Mouse (Mus musculus) limb, embryonic 13.5 days (tissue): ENCODE measurements around the gene Tmem269. TPM values are rescaled to one million over a fixed set of nuclear protein-coding genes. Genes with fewer than 3 reads are reported as not detected.

Experiments used
- ATAC-seq: fragments of 200-750 bp; cut with Nextera tagmentation; 2 replicates; pipeline ENCODE4 v1.8.0; 2017; ENCODE audit warnings: low read depth, moderate number of reproducible peaks, moderate TSS enrichment; ENCODE audit not compliant: low FRiP score
- H3K27ac ChIP-seq: fragments of 300-500 bp; sonication (generic); 2 replicates; pipeline ENCODE4 v1.5.1; 2015; ENCODE audit warnings: inconsistent platforms, mild to moderate bottlenecking, moderate library complexity
- H3K27me3 ChIP-seq: fragments of 300-500 bp; sonication (generic); 2 replicates; pipeline ENCODE4 v1.6.1; 2015; ENCODE audit warnings: mild to moderate bottlenecking, inconsistent platforms
- H3K36me3 ChIP-seq: fragments of 300-500 bp; sonication (generic); 2 replicates; pipeline ENCODE4 v1.6.1; 2015; ENCODE audit warnings: inconsistent platforms, mild to moderate bottlenecking, moderate library complexity
- H3K4me1 ChIP-seq: fragments of 300-500 bp; sonication (generic); 2 replicates; pipeline ENCODE4 v1.6.1; 2015; ENCODE audit warnings: inconsistent platforms
- H3K4me2 ChIP-seq: fragments of 300-500 bp; sonication (generic); replicated peaks from 2 replicates; pipeline ENCODE4 v1.6.1; 2015; ENCODE audit warnings: inconsistent platforms, mild to moderate bottlenecking, moderate library complexity
- H3K4me3 ChIP-seq: fragments of 300-500 bp; sonication (generic); 2 replicates; pipeline ENCODE4 v1.5.1; 2015; ENCODE audit warnings: moderate library complexity, mild to moderate bottlenecking, inconsistent platforms
- H3K9ac ChIP-seq: fragments of 300-500 bp; sonication (generic); 2 replicates; pipeline ENCODE4 v1.6.1; 2015; ENCODE audit warnings: mild to moderate bottlenecking, inconsistent platforms
- H3K9me3 ChIP-seq: fragments of 300-500 bp; sonication (generic); 2 replicates; pipeline ENCODE4 v1.6.1; 2016; ENCODE audit warnings: inconsistent platforms
- WGBS: fragments of 180-500 bp; shearing (Covaris S2); methylation state at CpG from one replicate; pipeline ENCODE4 v1.1.7; 2015; 5-methylcytosine and 5-hydroxymethylcytosine counted together
- polyA plus RNA-seq: library from polyadenylated mRNA; unstranded; fragments of >200 nt; fragmentation: Nextera tagmentation; extraction: Ambion mirVana; gene quantifications from 2 replicates; pipeline ENCODE4 v1.2.1, GENCODE M21; 2015

Gene Tmem269
- 0.11 TPM in 1 of 2 replicates, not detected in the other for polyA plus RNA-seq

DNA sequence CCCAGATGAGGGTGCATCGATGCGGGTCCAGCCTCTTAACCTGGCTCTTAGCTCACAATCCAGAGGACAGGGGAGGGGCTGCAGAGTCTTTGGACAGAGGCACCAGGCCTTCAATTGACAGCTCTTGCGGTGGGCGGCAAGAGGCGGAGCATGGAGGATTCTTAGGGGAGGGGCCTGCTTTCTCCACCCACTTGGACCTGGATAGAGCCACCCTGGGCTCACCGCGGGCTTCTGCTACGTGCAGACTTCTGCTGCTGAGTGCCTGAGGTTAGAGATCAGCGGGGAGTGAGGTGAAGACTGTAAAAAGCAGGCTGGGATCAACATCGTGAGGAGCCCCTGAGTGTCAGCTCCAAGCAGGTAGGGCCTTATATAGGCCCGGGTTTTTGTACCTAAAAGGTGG lies at the start of gene Tmem269:
Gene Tmem269 (minus strand): TSS at position 49 of the 400 bp plus-strand sequence.
- WGBS = 13% methylated on average over 11 of the region's 11 CpGs

DNA sequence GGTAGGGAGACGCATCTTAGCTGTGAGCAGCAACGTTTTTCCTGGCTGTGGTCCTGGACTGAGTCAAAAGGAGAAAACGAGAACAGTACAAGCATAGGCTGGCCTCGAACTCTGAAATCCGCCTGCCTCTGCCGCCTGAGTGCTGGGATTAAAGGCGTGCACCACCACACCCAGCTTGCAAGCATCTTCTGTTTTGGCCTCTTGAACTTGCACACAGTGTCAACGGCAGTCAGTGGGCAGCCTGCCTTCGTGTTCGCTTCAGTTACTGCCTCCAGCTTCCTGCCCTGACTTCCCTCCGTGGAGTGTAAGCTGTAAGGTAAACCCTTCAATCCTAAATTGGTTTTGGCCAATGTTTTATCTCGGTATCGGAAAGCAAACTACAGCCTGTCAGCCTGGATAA lies 48.6 kb upstream of the Tmem269 start:
- no peak overlapping the region for H3K4me2 ChIP-seq
- H3K9ac ChIP-seq = no peak overlapping the region
- peaks cover 29% of the 10 kb centered on the region for H3K36me3 ChIP-seq
- no peak overlapping the region for H3K4me3 ChIP-seq
- H3K27ac ChIP-seq = no peak overlapping the region
- no peaks in the 10 kb centered on the region for H3K27me3 ChIP-seq
- H3K4me1 ChIP-seq = no peaks in the 10 kb centered on the region
- H3K9me3 ChIP-seq = no peaks in the 10 kb centered on the region
- ATAC-seq = no peak
- 82% methylated on average over 13 of the region's 13 CpGs for WGBS

More for the DNA sequence above, at the start of gene Tmem269:
- no peak within 1 kb of the TSS for H3K4me2 ChIP-seq
- no peak within 1 kb of the TSS for H3K4me3 ChIP-seq
- H3K36me3 ChIP-seq = peaks cover 12% of the 10 kb centered on the region
- H3K27me3 ChIP-seq = peaks cover 4% of the 10 kb centered on the region; the same call in 1 of the 2 replicates
- H3K9ac ChIP-seq = no peak within 1 kb of the TSS
- no peak within 1 kb of the TSS for H3K27ac ChIP-seq
- H3K4me1 ChIP-seq = peaks cover 3% of the 10 kb centered on the region; the same call in 1 of the 2 replicates
- 0 out of 2 replicates have a peak, but pooled peaks have one; percentile 15 for ATAC-seq
- no peaks in the 10 kb centered on the region for H3K9me3 ChIP-seq

DNA sequence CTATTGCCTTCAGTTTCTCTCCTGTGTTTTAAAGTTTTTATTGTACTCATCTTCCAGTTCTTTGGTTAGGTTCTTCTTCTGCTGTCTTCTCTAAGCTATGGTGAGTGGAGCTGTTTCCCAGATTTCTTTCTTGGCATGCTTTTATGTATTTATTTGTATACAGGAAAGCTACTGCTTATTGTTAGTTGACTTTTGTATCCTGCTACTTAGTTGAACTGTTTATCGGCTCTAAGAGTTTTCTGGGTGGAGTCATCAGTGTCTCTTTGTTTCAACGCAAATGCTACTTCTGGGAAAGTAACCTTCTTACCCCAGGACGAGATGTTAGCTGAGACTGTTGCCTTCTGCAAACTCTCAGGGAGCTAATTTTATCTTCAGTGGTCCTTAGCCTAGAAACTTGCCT lies 45.4 kb upstream of the Tmem269 start:
- WGBS = 77% methylated on average over 3 of the region's 3 CpGs
- no peak for ATAC-seq
- no peak overlapping the region for H3K9ac ChIP-seq

DNA sequence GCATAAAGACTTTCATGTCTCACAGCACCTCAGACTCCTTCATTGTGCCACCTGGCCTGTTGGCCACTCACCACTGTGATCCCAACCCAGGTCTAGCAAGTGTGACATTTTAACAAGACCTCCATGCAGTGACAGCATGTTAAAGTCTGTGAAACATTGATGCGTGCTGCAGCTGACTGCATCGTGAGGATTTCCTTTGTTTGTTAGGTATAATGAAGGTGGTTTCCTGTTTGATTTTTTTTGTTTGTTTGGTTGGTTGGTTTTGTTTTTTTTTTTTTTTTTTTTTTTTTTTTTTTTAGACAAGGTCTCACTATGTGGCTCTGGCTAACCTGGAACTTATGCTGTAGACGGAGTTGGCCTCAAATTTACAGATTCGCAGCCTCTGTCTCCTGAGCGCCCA lies 44.5 kb upstream of the Tmem269 start:
- no peak for ATAC-seq
- no peaks in the 10 kb centered on the region for H3K4me1 ChIP-seq
- WGBS = 83% methylated on average over 5 of the region's 5 CpGs

More for the DNA sequence above, 45.4 kb upstream of the Tmem269 start:
- Histone ChIP-seq H3K9me3 (no peaks in the 10 kb centered on the region), H3K27me3 (no peaks in the 10 kb centered on the region), H3K27ac (no peak overlapping the region), H3K36me3 (0 out of 2 replicates have a peak, but pooled peaks cover 4% of the 10 kb centered on the region), H3K4me3 (no peak overlapping the region), H3K4me2 (no peak overlapping the region), H3K4me1 (no peaks in the 10 kb centered on the region)

DNA sequence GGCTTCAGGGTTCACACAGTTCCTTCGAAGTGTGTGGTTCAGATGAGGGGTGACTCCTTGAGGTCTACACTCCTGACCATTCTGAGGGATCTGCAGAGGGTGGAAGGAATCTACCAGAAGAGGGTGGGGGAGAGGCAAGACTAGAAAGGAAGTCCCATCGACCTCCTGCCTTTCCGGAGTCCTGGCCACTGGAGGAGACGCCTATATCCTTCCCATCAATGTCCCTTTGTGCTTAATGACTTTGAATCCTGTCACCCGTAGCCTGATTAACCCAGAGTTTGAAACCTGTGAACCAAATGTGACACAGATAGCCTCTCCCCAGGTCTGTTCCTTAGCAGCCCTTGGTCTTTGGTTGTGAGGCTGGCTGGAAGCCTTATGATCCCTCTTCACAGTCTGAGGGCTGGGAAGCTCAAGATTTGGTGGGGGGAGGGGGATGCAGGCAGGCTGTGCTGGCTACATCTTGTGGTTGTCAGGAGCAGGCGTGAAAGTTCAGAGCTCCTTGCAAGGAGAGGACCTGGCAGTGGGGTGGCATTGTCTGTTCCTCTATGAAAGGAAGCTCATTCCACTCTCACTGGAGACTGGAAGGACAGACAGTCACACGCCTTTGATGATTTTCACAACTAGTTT lies 43.2 kb upstream of the Tmem269 start:
- Histone ChIP-seq H3K9me3 (no peaks in the 10 kb centered on the region), H3K36me3 (no peaks in the 10 kb centered on the region), H3K4me1 (no peaks in the 10 kb centered on the region), H3K9ac (no peak overlapping the region), H3K27me3 (no peaks in the 10 kb centered on the region), H3K4me3 (no peak overlapping the region), H3K27ac (no peak overlapping the region), H3K4me2 (no peak overlapping the region)
- no peak for ATAC-seq
- 44% methylated on average over 7 of the region's 7 CpGs for WGBS

More for the DNA sequence above, 44.5 kb upstream of the Tmem269 start:
- H3K27me3 ChIP-seq = no peaks in the 10 kb centered on the region
- no peak overlapping the region for H3K4me2 ChIP-seq
- no peak overlapping the region for H3K27ac ChIP-seq
- H3K4me3 ChIP-seq = no peak overlapping the region
- no peaks in the 10 kb centered on the region for H3K36me3 ChIP-seq
- no peak overlapping the region for H3K9ac ChIP-seq
- H3K9me3 ChIP-seq = no peaks in the 10 kb centered on the region

DNA sequence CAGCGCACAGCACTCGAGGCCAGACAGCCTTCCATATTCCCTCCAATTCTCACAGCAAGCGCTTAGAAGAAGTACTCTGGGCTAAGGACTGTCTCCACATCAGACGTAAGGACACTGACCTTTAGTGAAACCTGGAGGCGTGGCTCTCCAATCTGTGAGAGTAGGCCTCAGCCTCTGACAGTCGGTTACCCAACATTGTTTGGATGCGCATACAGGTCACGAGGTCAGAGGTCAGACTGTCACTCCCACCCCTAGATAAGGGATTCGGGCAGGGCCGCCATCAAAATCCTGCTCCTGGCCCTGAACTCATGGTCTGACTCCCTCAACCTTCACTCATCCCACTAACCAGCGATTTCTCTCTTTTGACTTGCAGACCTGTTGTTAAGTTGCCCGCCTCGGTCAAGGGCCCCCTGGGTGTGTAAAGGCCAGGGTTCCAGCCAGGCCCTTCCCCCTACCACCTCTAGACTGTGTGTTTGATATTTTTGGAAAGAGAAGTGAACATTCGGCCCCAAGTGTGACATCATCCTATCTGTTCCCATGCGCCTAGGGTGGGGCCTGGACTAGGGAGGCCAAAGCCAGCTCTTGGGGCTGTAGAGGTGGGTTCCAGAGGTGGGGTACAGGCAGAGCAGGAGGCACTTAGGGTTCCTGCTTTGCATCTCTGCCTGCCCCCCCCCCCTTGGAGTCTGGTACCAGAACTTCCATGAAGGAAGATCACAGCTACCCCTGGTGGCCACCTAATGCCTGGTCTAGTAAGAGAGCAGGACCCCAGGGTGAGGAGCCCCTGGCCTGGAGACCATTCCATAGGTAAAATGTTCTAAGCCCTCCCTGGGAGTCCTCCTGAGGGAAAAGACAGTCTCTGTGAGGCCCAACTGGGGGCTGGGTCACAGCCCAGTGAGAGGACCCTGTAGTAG lies 41.6 kb upstream of the Tmem269 start:
- no peaks in the 10 kb centered on the region for H3K27me3 ChIP-seq
- ATAC-seq = no peak
- no peaks in the 10 kb centered on the region for H3K9me3 ChIP-seq
- peaks cover 10% of the 10 kb centered on the region for H3K4me1 ChIP-seq
- 84% methylated on average over 15 of the region's 15 CpGs for WGBS
- no peak overlapping the region for H3K9ac ChIP-seq
- H3K4me3 ChIP-seq = no peak overlapping the region
- no peak overlapping the region for H3K27ac ChIP-seq
- H3K4me2 ChIP-seq = no peak overlapping the region
- H3K36me3 ChIP-seq = no peaks in the 10 kb centered on the region

DNA sequence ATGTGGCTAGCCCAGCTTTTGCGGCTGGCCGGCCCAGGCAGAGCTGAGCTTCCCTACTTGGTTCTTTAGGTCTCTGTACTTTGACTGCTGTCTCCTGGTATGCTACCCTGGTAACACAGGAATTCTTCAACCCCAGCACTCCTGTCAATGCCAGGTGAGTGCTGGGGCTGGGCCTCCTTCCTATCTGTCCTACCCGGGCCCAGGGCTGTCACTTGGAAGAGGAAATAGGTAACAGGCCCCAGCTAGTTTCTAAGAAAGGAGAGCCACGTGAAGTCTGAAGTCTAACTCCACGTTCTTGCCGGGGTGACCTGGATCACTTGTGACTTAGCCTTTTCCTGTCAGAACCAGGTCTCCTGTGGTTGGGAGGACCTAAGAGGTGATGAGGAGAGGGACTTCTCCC lies 39.1 kb upstream of the Tmem269 start:
- Histone ChIP-seq H3K9ac (no peak overlapping the region), H3K4me2 (no peak overlapping the region), H3K9me3 (no peaks in the 10 kb centered on the region), H3K27me3 (no peaks in the 10 kb centered on the region), H3K36me3 (no peaks in the 10 kb centered on the region), H3K4me1 (peaks cover 22% of the 10 kb centered on the region), H3K4me3 (no peak overlapping the region), H3K27ac (no peak overlapping the region)
- WGBS = 75% methylated on average over 6 of the region's 6 CpGs
- no peak for ATAC-seq

DNA sequence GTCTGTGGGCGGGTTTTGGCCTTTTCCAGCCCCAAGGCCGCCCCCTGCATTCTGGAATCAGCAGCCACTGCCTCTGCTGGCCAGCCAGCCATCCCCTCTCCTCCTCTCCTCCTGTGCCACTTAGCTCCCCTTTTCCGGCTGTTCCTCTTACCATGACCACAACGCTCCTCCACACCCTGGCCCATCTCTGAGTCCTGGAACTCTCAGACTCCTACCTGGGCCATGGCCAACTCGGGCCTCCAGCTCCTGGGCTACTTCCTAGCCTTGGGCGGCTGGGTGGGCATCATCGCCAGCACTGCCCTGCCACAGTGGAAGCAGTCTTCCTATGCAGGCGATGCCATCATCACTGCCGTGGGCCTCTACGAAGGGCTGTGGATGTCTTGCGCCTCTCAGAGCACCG lies 37.3 kb upstream of the Tmem269 start, which contains the start of gene Cldn19:
Gene Cldn19 (plus strand): TSS at position 64 of the 400 bp plus-strand sequence.
- H3K4me3 ChIP-seq = no peak within 1 kb of the TSS
- no peaks in the 10 kb centered on the region for H3K36me3 ChIP-seq
- peak within 1 kb of the TSS; percentile 31; the same call in 1 of the 2 replicates for H3K9ac ChIP-seq
- ATAC-seq = no peak
- H3K27ac ChIP-seq = peak within 1 kb of the TSS; percentile 83
- H3K4me2 ChIP-seq = peak within 1 kb of the TSS; percentile 30
- WGBS = 81% methylated on average over 12 of the region's 12 CpGs
- H3K4me1 ChIP-seq = peaks cover 22% of the 10 kb centered on the region
- H3K27me3 ChIP-seq = no peaks in the 10 kb centered on the region
- H3K9me3 ChIP-seq = no peaks in the 10 kb centered on the region

DNA sequence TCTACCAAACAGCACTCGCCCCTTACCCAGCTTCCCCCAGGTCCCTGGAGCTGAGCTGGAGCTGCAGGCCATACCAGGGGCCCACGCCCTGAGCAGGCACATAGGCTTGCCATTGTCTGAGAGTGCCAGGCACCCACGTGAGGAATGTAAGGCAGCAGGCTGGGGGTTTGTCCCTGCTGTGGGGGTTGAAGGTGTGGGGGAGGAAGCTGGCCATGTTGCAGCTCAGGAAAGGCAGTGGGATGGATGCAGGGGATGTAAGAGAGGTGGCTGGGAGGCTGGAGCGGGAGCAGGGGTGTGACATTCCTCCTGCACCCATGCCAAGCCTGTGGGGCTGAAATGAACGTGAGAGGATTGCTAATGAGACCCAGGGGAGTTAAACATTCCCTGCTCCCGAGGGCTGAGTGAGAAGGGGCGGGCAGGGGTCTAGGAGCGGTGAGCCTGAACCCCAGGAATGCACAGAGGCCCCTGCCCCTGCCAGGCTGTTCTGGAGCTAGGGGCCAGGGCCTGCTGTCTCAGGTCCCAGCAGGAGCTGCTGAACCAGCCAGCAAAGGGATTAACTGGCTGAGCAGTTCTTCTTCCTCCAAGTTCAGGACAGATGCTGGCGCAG lies 36.1 kb upstream of the Tmem269 start:
- ATAC-seq = peak; percentile 51
- Histone ChIP-seq H3K36me3 (no peaks in the 10 kb centered on the region), H3K9me3 (no peaks in the 10 kb centered on the region), H3K27me3 (no peaks in the 10 kb centered on the region), H3K4me2 (peak overlapping the region; percentile 30), H3K27ac (peak overlapping the region; percentile 83), H3K4me1 (peaks cover 22% of the 10 kb centered on the region), H3K9ac (peak overlapping the region; percentile 31; the same call in 1 of the 2 replicates), H3K4me3 (no peak overlapping the region)
- 30% methylated on average over 9 of the region's 9 CpGs for WGBS

DNA sequence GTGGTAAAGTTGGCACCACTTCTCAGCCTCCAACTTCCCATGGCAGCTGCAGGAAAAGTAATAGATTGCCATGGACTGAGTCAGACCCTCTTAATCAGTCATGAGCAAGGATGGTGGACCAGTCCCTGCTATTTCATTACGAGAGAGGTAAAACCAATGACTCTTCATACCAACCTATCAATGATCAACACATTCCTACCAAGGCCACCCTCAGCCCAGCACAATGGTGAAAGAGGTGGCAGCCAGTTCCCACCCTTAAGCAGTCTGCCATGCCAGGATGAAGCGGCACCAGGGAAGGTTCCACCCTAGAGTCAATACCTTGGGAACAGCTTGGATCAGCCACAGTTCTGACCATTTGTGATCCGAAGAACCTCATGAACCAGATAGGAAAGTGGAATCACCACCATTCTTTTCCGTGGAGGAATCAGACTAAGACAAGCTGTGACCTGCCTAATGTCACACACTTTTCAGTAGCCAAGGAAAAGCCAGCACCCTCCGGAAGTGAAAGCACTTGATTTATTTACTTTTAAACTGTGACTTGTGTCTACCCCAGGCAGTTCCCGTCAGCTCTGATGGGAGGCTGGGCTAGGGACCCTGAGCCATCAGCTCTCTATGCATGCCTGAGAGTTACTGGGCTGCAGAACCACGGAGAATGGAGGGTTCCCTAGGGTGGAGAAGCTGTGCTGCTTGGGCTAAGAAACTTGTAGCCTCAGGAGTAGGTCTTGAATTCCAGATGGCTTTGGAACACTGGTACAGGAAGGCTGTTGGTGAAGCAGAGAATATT lies 34.2 kb upstream of the Tmem269 start:
- WGBS = 60% methylated on average over 7 of the region's 7 CpGs
- Histone ChIP-seq H3K4me2 (no peak overlapping the region), H3K4me1 (peaks cover 29% of the 10 kb centered on the region), H3K9ac (no peak overlapping the region), H3K27ac (no peak overlapping the region), H3K9me3 (no peaks in the 10 kb centered on the region), H3K4me3 (no peak overlapping the region), H3K36me3 (peaks cover 13% of the 10 kb centered on the region), H3K27me3 (no peaks in the 10 kb centered on the region)
- no peak for ATAC-seq

DNA sequence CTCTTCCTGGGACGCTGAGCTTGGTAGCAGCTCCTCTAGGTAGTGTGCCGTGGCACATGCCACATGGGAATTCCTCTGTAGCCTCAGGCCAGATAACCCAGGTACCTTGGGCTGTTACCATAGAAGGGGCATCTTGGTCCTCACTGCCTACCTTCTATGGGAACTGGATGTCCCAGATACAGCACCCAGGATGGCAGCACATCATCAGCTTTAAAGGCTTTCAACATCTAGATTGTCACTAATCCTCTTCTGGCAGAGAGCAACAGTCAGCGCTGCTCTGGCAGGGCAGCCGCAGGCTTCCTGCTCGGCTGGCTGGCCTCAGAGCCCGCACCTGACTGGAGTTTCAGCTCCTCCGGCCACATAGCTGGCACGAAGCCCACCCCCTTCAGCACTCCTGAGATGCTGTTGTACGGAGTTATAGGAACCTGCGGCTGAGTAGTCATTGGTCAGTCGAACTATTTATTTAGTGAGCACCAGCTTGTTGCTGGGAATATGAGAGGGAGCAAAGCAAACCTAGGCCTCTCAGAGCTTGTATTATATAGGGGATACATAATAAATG lies 30.5 kb upstream of the Tmem269 start:
- Histone ChIP-seq H3K27me3 (no peaks in the 10 kb centered on the region), H3K4me3 (no peak overlapping the region), H3K27ac (no peak overlapping the region), H3K9me3 (no peaks in the 10 kb centered on the region), H3K9ac (no peak overlapping the region; the same call in 1 of the 2 replicates), H3K36me3 (peaks cover 51% of the 10 kb centered on the region), H3K4me2 (no peak overlapping the region), H3K4me1 (peaks cover 9% of the 10 kb centered on the region)
- 82% methylated on average over 11 of the region's 11 CpGs for WGBS
- ATAC-seq = no peak
